Mouse (Mus musculus) MEL (cell line): Measurements from ENCODE around the gene Rbpj.

Source experiments
- CTCF ChIP-seq, 3 experiments: IDR thresholded peaks in 2 of 3; conservative IDR thresholded peaks in 1 of 3; 2 replicates each; pipeline ENCODE4 v1.5.1; 2011 to 2012; ENCODE audit warnings: low read length in 3 of 3, low read depth in 2 of 3, mild to moderate bottlenecking in 2 of 3, improper control_type of control experiment in 1 of 3, inconsistent platforms in 1 of 3, mixed read lengths in 1 of 3, moderate library complexity in 1 of 3; ENCODE audit not compliant: control insufficient read depth in 1 of 3, insufficient read depth in 1 of 3, poor library complexity in 1 of 3, severe bottlenecking in 1 of 3
- EP300 ChIP-seq, 2 experiments: IDR thresholded peaks; 2 replicates each; pipeline ENCODE4 v1.6.1; 2011; ENCODE audit warnings: improper control_type of control experiment in 2 of 2, low read length in 2 of 2, low read depth in 1 of 2, mild to moderate bottlenecking in 1 of 2
- ETS1 ChIP-seq: IDR thresholded peaks from 2 replicates; pipeline ENCODE4 v1.6.1; 2012; ENCODE audit warnings: low read depth, mild to moderate bottlenecking, inconsistent platforms, low read length, improper control_type of control experiment, moderate library complexity
- GABPA ChIP-seq: IDR thresholded peaks from 2 replicates; pipeline ENCODE4 v1.6.1; 2012; ENCODE audit warnings: low read depth, mild to moderate bottlenecking, inconsistent platforms, low read length, improper control_type of control experiment, moderate library complexity
- MAX ChIP-seq: IDR thresholded peaks from 2 replicates; pipeline ENCODE4 v1.6.1; 2011; ENCODE audit warnings: low read length, improper control_type of control experiment
- MYC ChIP-seq: IDR thresholded peaks from 2 replicates; pipeline ENCODE4 v1.6.1; 2011; ENCODE audit warnings: low read depth, mild to moderate bottlenecking, low read length, improper control_type of control experiment, moderate library complexity
- NELFE ChIP-seq: IDR thresholded peaks from 2 replicates; pipeline ENCODE4 v1.6.1; 2011; ENCODE audit warnings: low read depth, low read length, improper control_type of control experiment
- NRF1 ChIP-seq: IDR thresholded peaks from 2 replicates; pipeline ENCODE4 v1.6.1; 2014; ENCODE audit warnings: low read depth, mild to moderate bottlenecking, inconsistent platforms, low read length, improper control_type of control experiment, moderate library complexity; ENCODE audit not compliant: poor library complexity, insufficient read depth, severe bottlenecking
- RCOR1 ChIP-seq: IDR thresholded peaks from 2 replicates; pipeline ENCODE4 v1.6.1; 2012; ENCODE audit warnings: low read depth, mild to moderate bottlenecking, inconsistent platforms, low read length, improper control_type of control experiment
- SMC3 ChIP-seq: IDR thresholded peaks from 2 replicates; pipeline ENCODE4 v1.6.1; 2011; ENCODE audit warnings: low read depth, low read length, improper control_type of control experiment
- USF1 ChIP-seq: IDR thresholded peaks from 2 replicates; pipeline ENCODE4 v1.6.1; 2014; ENCODE audit warnings: low read depth, mild to moderate bottlenecking, inconsistent platforms, low read length, improper control_type of control experiment, moderate library complexity
- ZC3H11A ChIP-seq: IDR thresholded peaks from 2 replicates; pipeline ENCODE4 v1.6.1; 2012; ENCODE audit warnings: low read depth, mild to moderate bottlenecking, inconsistent platforms, low read length, improper control_type of control experiment
- ZNF384 ChIP-seq: IDR thresholded peaks from 2 replicates; pipeline ENCODE4 v1.6.1; 2012; ENCODE audit warnings: low read depth, mild to moderate bottlenecking, inconsistent platforms, low read length, improper control_type of control experiment

- TF ChIP-seq NELFE (no peak), ZNF384 (no peak), RCOR1 (no peak), CTCF (IDR thresholded peaks at IDR 0.05 in 2 of 3, conservative IDR thresholded peaks at IDR 0.05 in 1 of 3; ENCODE audit: control insufficient read depth in 1 of 3, insufficient read depth in 1 of 3, low read depth in 2 of 3, low read length in 3 of 3, poor library complexity in 1 of 3, severe bottlenecking in 1 of 3) (no peak), MAX (no peak), NRF1 (no peak), GABPA (no peak), SMC3 (no peak), MYC (no peak), ETS1 (no peak), ZC3H11A (no peak), USF1 (no peak), EP300 (IDR thresholded peaks at IDR 0.05; ENCODE audit: low read depth in 1 of 2, low read length in 2 of 2) (no peak)
Observed at GRCm38 (mm10) chr5:53647358-53647757, 181.4 kb downstream of the Rbpj start.
